8 mouse cellular contexts compared by ENCODE assay signal in the genomic region with DNA sequence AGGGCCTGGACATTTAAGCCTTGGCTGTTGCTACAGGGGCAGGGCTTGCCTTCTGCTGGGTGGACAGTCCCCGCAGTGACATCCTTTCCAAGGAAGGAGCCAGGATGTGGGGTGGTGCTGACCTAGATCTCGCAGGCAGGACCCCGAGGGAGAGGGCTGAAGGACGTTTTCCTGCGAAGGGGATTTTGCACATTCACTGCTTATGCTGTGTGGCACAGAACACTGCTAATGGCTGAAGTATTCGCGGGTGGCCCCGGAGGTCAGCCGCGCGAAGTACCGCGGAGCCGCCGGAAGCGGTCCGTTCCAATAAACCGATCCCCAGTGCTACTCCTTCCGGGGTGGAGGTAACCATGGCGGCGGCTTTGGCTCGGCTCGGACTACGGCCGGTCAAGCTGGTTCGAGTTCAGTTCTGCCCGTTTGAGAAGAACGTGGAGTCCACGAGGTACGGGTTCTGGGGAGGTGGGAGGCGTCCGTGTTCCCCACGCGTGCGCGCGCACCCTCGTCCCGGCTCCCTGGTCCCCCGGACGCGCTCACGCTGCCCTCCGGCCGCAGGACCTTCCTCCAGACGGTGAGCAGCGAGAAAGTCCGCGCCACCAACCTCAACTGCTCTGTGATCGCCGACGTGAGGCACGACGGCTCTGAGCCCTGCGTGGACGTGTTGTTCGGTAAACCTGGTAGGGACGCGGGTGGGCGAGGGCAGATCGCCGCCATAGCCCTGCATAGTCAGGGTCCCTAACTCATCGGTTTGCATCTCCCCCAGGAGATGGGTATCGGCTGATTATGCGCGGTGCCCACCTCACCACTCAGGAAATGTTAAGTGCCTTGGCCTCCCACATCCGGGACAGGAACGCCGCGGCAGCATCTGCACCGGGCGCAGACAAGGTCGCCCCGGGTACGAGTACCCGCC. TPM values are rescaled to one million over a fixed set of nuclear protein-coding genes. Genes with fewer than 3 reads are reported as not detected.
DNase-seq lines count a peak whose midpoint lies in the region; ATAC-seq and TF ChIP-seq lines count a peak whose summit lies in the region.

Gene Mrpl53, plus strand, starts transcription at position 279 of the 907 bp plus-strand sequence.

- H3K9me3 ChIP-seq in forebrain, embryonic 12.5 days = no peaks in the 10 kb centered on the region
- no peaks in the 10 kb centered on the region for H3K9me3 ChIP-seq in heart, embryonic 16.5 days (replicated peaks; ENCODE audit: control insufficient read depth, low read length)
- H3K9me3 ChIP-seq in liver, embryonic 15.5 days (replicated peaks) = no peaks in the 10 kb centered on the region
- H3K9me3 ChIP-seq in neural tube, embryonic 11.5 days (ENCODE audit: control insufficient read depth, low read length) = no peaks in the 10 kb centered on the region
- H3K9me3 ChIP-seq in stomach, embryonic 15.5 days = no peaks in the 10 kb centered on the region

- ATAC-seq in forebrain, embryonic 12.5 days (ENCODE audit: low FRiP score) = peak; percentile 86
- ATAC-seq in heart, embryonic 16.5 days (replicated peaks; ENCODE audit: extremely low read depth, insufficient read depth, low FRiP score) = peak; percentile 84
- peak; percentile 77 for ATAC-seq in liver, embryonic 15.5 days (ENCODE audit: insufficient read depth)
- ATAC-seq in neural tube, embryonic 11.5 days (ENCODE audit: insufficient read depth, low FRiP score, low TSS enrichment) = peak; percentile 89
- ATAC-seq in stomach, embryonic 15.5 days (ENCODE audit: insufficient read depth, low FRiP score, low read depth) = peak; percentile 88

- H3K4me3 ChIP-seq in forebrain, embryonic 12.5 days (replicated peaks) = peak within 1 kb of the TSS; percentile 91
- peak within 1 kb of the TSS; percentile 96 for H3K4me3 ChIP-seq in heart, embryonic 16.5 days (ENCODE audit: low read length)
- H3K4me3 ChIP-seq in liver, embryonic 15.5 days (replicated peaks) = peak within 1 kb of the TSS; percentile 81
- peak within 1 kb of the TSS; percentile 89 for H3K4me3 ChIP-seq in neural tube, embryonic 11.5 days (ENCODE audit: low read depth, low read length)
- peak within 1 kb of the TSS; percentile 88 for H3K4me3 ChIP-seq in stomach, embryonic 15.5 days (replicated peaks)

- H3K27me3 ChIP-seq in forebrain, embryonic 12.5 days = no peaks in the 10 kb centered on the region
- H3K27me3 ChIP-seq in heart, embryonic 16.5 days (ENCODE audit: control insufficient read depth, insufficient read depth, low read length) = no peaks in the 10 kb centered on the region
- no peaks in the 10 kb centered on the region for H3K27me3 ChIP-seq in liver, embryonic 15.5 days
- H3K27me3 ChIP-seq in neural tube, embryonic 11.5 days (ENCODE audit: control insufficient read depth, insufficient read depth, low read length) = no peaks in the 10 kb centered on the region
- no peaks in the 10 kb centered on the region for H3K27me3 ChIP-seq in stomach, embryonic 15.5 days (replicated peaks)

- no peak for TF ChIP-seq CTCF in brain, embryonic 14.5 days (IDR thresholded peaks at IDR 0.05; ENCODE audit: borderline replicate concordance, extremely low read depth, insufficient read depth, insufficient read length)

- H3K36me3 ChIP-seq in forebrain, embryonic 12.5 days (replicated peaks) = peaks cover 5% of the 10 kb centered on the region; the same call in 1 of the 2 replicates
- no peaks in the 10 kb centered on the region for H3K36me3 ChIP-seq in heart, embryonic 16.5 days (ENCODE audit: control insufficient read depth, insufficient read depth)
- peaks cover 26% of the 10 kb centered on the region for H3K36me3 ChIP-seq in liver, embryonic 15.5 days (replicated peaks)
- peaks cover 2% of the 10 kb centered on the region; the same call in 1 of the 2 replicates for H3K36me3 ChIP-seq in neural tube, embryonic 11.5 days (ENCODE audit: control insufficient read depth, insufficient read depth, low read length)
- no peaks in the 10 kb centered on the region for H3K36me3 ChIP-seq in stomach, embryonic 15.5 days

- TF ChIP-seq POLR2A in brain, embryonic 14.5 days (IDR thresholded peaks at IDR 0.05; ENCODE audit: borderline replicate concordance, extremely low read depth, insufficient read depth, insufficient read length, poor library complexity, severe bottlenecking) = peak; percentile 47; the same call in 1 of the 2 replicates

- under 1% methylated on average over 76 of the region's 76 CpGs for WGBS in forebrain, embryonic 12.5 days
- WGBS in heart, embryonic 16.5 days = under 1% methylated on average over 76 of the region's 76 CpGs
- WGBS in liver, embryonic 15.5 days (ENCODE audit: insufficient replicate concordance) = under 1% methylated on average over 76 of the region's 76 CpGs
- under 1% methylated on average over 76 of the region's 76 CpGs for WGBS in neural tube, embryonic 11.5 days
- WGBS in stomach, embryonic 15.5 days = under 1% methylated on average over 76 of the region's 76 CpGs

- peak; percentile 76 for DNase-seq in CD4-positive helper T cell, adult 2 months (ENCODE audit: low read depth, low spot score)
- peak; percentile 89 for DNase-seq in brain, embryonic 14.5 days (ENCODE audit: low read depth)
- peak; percentile 84 to 90 for DNase-seq in kidney, postnatal 25 days
- peak; percentile 85 for DNase-seq in neural tube, embryonic 11.5 days (ENCODE audit: low spot score)

- H3K4me2 ChIP-seq in forebrain, embryonic 12.5 days = peak within 1 kb of the TSS; percentile 90
- peak within 1 kb of the TSS; percentile 84 for H3K4me2 ChIP-seq in heart, embryonic 16.5 days (ENCODE audit: low read depth, low read length)
- peak within 1 kb of the TSS; percentile 87 for H3K4me2 ChIP-seq in liver, embryonic 15.5 days
- peak within 1 kb of the TSS; percentile 86 for H3K4me2 ChIP-seq in neural tube, embryonic 11.5 days (ENCODE audit: low read depth)
- H3K4me2 ChIP-seq in stomach, embryonic 15.5 days = peak within 1 kb of the TSS; percentile 91

- H3K9ac ChIP-seq in forebrain, embryonic 12.5 days = peak within 1 kb of the TSS; percentile 89
- H3K9ac ChIP-seq in heart, embryonic 16.5 days (ENCODE audit: low read length) = peak within 1 kb of the TSS; percentile 94
- peak within 1 kb of the TSS; percentile 89 for H3K9ac ChIP-seq in liver, embryonic 15.5 days
- H3K9ac ChIP-seq in neural tube, embryonic 11.5 days (ENCODE audit: low read length) = peak within 1 kb of the TSS; percentile 92
- peak within 1 kb of the TSS; percentile 94 for H3K9ac ChIP-seq in stomach, embryonic 15.5 days

- peaks cover 23% of the 10 kb centered on the region for H3K4me1 ChIP-seq in forebrain, embryonic 12.5 days
- peaks cover 18% of the 10 kb centered on the region for H3K4me1 ChIP-seq in heart, embryonic 16.5 days (ENCODE audit: control insufficient read depth, insufficient read depth, low read length)
- H3K4me1 ChIP-seq in liver, embryonic 15.5 days (replicated peaks) = peaks cover 55% of the 10 kb centered on the region
- H3K4me1 ChIP-seq in neural tube, embryonic 11.5 days (ENCODE audit: control insufficient read depth, insufficient read depth, low read length) = peaks cover 12% of the 10 kb centered on the region
- H3K4me1 ChIP-seq in stomach, embryonic 15.5 days = peaks cover 18% of the 10 kb centered on the region

- H3K27ac ChIP-seq in forebrain, embryonic 12.5 days = peak within 1 kb of the TSS; percentile 78
- H3K27ac ChIP-seq in heart, embryonic 16.5 days (ENCODE audit: low read length) = peak within 1 kb of the TSS; percentile 88
- peak within 1 kb of the TSS; percentile 91 for H3K27ac ChIP-seq in liver, embryonic 15.5 days (replicated peaks)
- H3K27ac ChIP-seq in neural tube, embryonic 11.5 days (ENCODE audit: low read depth, low read length) = peak within 1 kb of the TSS; percentile 70
- peak within 1 kb of the TSS; percentile 85 for H3K27ac ChIP-seq in stomach, embryonic 15.5 days

RNA-seq across cellular contexts. Expression of gene Mrpl53, which starts in this region (rescaled TPM):
- polyA plus RNA-seq in brain, embryonic 14.5 days (2012; rRNA removed) = 99.0 and 142 TPM in 2 replicates
- 117 TPM in 2 replicates for polyA plus RNA-seq in forebrain, embryonic 12.5 days (2016; fragmentation: Nextera tagmentation; extraction: Ambion mirVana)
- 165 and 169 TPM in 2 replicates for polyA plus RNA-seq in heart, embryonic 16.5 days (2015; fragmentation: Nextera tagmentation; extraction: Ambion mirVana)
- 70.4 and 72.6 TPM in 2 replicates for polyA plus RNA-seq in liver, embryonic 15.5 days (2015; fragmentation: Nextera tagmentation; extraction: Ambion mirVana)
- 118 and 123 TPM in 2 replicates for polyA plus RNA-seq in neural tube, embryonic 11.5 days (2014; fragmentation: Nextera tagmentation; extraction: Ambion mirVana)
- 122 and 136 TPM in 2 replicates for polyA plus RNA-seq in stomach, embryonic 15.5 days (2015; fragmentation: Nextera tagmentation; extraction: Ambion mirVana)

Comparison
In these comparisons a context has a peak if more than half of its experiments do, and no peak if none do; other contexts are left out.
1. Peak in every context shown above with its lines: DNase-seq, ATAC-seq, H3K4me3 ChIP-seq and H3K27ac ChIP-seq.